Mouse (Mus musculus) heart, adult 10 weeks (tissue): Measurements from ENCODE around the gene Kank1. TPM values are rescaled to one million over a fixed set of nuclear protein-coding genes. Genes with fewer than 3 reads are reported as not detected.

Source experiments
- polyA plus RNA-seq: library from polyadenylated mRNA; stranded (reverse); fragments of 350-450 nt; fragmentation: Illumina TruSeq; extraction: RNeasy Lipid Tissue Mini Kit (QIAGEN cat#74804); gene quantifications from one replicate; pipeline ENCODE4 v1.2.3, GENCODE M21; 2014; ENCODE audit warnings: low read depth, low replicate concordance

Kank1 gene
- 27.9 TPM for polyA plus RNA-seq

DNA sequence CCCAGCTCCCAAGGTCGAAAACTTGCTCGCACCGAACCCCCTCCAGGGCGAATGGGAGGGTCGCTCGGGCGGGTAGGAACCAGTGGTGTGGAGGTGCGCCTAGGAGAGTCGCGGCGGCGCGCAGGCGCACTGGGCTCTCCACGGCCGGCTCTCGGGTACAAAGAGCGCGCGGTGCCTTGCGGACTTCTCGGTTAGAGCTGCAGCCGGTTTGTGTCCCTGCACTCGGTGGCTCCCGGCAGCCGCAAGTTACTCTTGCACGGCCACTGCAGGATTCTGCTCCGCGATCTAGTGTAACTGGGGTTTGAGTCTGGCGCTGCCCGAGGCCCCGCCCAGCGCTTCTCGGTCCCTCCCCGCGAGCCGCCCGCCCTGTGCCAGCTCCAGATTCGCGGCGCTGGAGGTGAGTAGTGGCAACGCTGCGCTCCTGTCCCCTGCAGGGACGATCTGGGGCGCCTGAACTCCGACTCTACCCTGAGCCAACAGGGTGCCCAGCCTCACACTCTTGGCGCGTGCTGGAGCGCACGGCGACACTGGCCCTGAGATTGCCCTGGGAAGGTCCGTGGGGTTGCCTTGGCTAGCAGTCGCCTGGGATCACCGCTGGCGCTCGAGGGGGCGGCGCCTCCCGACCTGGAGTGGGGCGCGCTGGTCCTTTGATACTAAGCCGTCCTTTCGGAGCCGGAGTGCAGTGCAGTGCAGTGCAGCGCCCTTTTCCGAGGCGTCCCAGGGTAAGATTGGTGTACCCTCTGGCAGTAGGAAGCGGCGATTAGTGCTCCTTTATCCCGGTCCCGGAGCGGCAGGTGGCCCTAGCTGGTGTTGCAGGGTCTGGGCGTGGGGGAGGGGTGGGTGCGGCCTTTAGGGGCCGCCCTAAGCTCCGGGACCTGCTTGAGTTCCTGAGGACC, at the start of gene Kank1:
Gene Kank1 (plus strand): TSS at position 380 of the 896 bp plus-strand sequence.

Other genes with a start within 250 kb of the Kank1 start
- 8.5 TPM for gene Dock8, start 237.4 kb upstream of the Kank1 start, polyA plus RNA-seq